Mouse (Mus musculus): ENCODE measurements around the gene Phrf1. TPM values are rescaled to one million over a fixed set of nuclear protein-coding genes. Genes with fewer than 3 reads are reported as not detected.
A peak's percentile ranks its signal among the peaks of the same experiment; 100 is the strongest.

Phrf1 gene
- total RNA-seq, 2 experiments from 2014 or later = 77.1 to 91.9 TPM

- DNase-seq (ENCODE audit: low spot score in 2 of 2) = no peak
Observed at GRCm38 (mm10) chr7:141213133-141213532, 15.5 kb upstream of the Phrf1 start.

- no peak for DNase-seq (ENCODE audit: low spot score in 2 of 2)
Observed at GRCm38 (mm10) chr7:141213605-141214235, 14.9 kb upstream of the Phrf1 start, which contains the start of gene Lmntd2. Gene Lmntd2, minus strand, starts transcription at chr7:141214080.

- no peak for DNase-seq (ENCODE audit: low spot score in 2 of 2)
Observed at GRCm38 (mm10) chr7:141214310-141214709, 14.3 kb upstream of the Phrf1 start.

GRCm38 (mm10) chr7:141215101-141215879 lies 13.3 kb upstream of the Phrf1 start, which contains the start of gene Rassf7:
Gene Rassf7, plus strand, starts transcription at chr7:141215860.
- DNase-seq (ENCODE audit: low spot score in 2 of 2) = peak; percentile 75 to 86

- DNase-seq (ENCODE audit: low spot score in 2 of 2) = no peak
Observed at GRCm38 (mm10) chr7:141215880-141216733, 12.5 kb upstream of the Phrf1 start.

GRCm38 (mm10) chr7:141216894-141217293 lies 11.7 kb upstream of the Phrf1 start:
- DNase-seq (ENCODE audit: low spot score in 2 of 2) = no peak

- DNase-seq (ENCODE audit: low spot score in 2 of 2) = no peak
Observed at GRCm38 (mm10) chr7:141217343-141218013, 11.1 kb upstream of the Phrf1 start.

GRCm38 (mm10) chr7:141218141-141218540 lies 10.4 kb upstream of the Phrf1 start:
- no peak for DNase-seq (ENCODE audit: low spot score in 2 of 2)

GRCm38 (mm10) chr7:141218557-141219133 lies 9.9 kb upstream of the Phrf1 start:
- DNase-seq (ENCODE audit: low spot score in 2 of 2) = no peak

- no peak for DNase-seq (ENCODE audit: low spot score in 2 of 2)
Observed at GRCm38 (mm10) chr7:141219558-141220099, 9.0 kb upstream of the Phrf1 start.

GRCm38 (mm10) chr7:141220377-141220776 lies 8.2 kb upstream of the Phrf1 start:
- DNase-seq (ENCODE audit: low spot score in 2 of 2) = no peak

GRCm38 (mm10) chr7:141221249-141222125 lies 7.1 kb upstream of the Phrf1 start:
- DNase-seq (ENCODE audit: low spot score in 2 of 2) = peak; percentile 90 to 96

GRCm38 (mm10) chr7:141222126-141222467 lies 6.5 kb upstream of the Phrf1 start:
- DNase-seq (ENCODE audit: low spot score in 2 of 2) = no peak

- DNase-seq (ENCODE audit: low spot score in 2 of 2) = no peak
Observed at GRCm38 (mm10) chr7:141222696-141223215, 5.8 kb upstream of the Phrf1 start.

GRCm38 (mm10) chr7:141226535-141226934 lies 2.0 kb upstream of the Phrf1 start:
- no peak for DNase-seq (ENCODE audit: low spot score in 2 of 2)

GRCm38 (mm10) chr7:141227796-141228195 lies 788 bp upstream of the Phrf1 start:
- DNase-seq (ENCODE audit: low spot score in 2 of 2) = no peak

- no peak for DNase-seq (ENCODE audit: low spot score in 2 of 2)
Observed at GRCm38 (mm10) chr7:141229702-141230101, 1.1 kb downstream of the Phrf1 start.

GRCm38 (mm10) chr7:141230570-141230969 lies 2.0 kb downstream of the Phrf1 start:
- no peak for DNase-seq (ENCODE audit: low spot score in 2 of 2)

GRCm38 (mm10) chr7:141231111-141231510 lies 2.5 kb downstream of the Phrf1 start:
- DNase-seq (ENCODE audit: low spot score in 2 of 2) = no peak
